Mouse (Mus musculus): ENCODE data around the gene Lgals2. TPM values are rescaled to one million over a fixed set of nuclear protein-coding genes. Genes with fewer than 3 reads are reported as not detected.
A peak's percentile ranks its signal among the peaks of the same experiment; 100 is the strongest.

Lgals2 gene
- polyA plus RNA-seq, 1 experiment, result 0.32 TPM

DNA sequence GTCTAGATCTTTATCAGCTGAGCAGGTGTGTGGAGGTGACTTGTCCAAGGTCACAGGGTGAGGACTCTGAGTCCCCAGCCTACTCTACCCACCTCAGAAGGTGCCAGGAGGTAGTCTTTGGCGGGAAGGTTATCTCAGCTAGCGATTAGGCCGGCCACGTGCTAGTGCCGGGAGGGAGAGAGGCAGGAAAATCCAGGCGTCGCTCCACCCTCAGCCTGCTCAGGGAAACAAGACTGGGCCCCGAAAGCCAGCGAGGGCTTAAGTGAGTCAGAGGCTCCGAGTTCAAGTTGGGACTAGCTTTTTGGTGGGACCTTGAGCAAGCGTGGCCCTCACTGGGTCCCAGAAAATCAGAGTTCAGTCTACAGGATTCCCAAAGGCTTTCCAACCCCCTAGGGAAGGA is 10.0 kb downstream of the Lgals2 start:
- H3K27me3 ChIP-seq (ENCODE audit: control insufficient read depth, insufficient read depth, low read length), result peaks cover 19% of the 10 kb centered on the region
- H3K4me1 ChIP-seq (ENCODE audit: control insufficient read depth, insufficient read depth, insufficient read length), result peaks cover 8% of the 10 kb centered on the region
- no peak overlapping the region for H3K4me3 ChIP-seq (ENCODE audit: extremely low read depth, insufficient read depth, insufficient read length)
- no peak overlapping the region for H3K27ac ChIP-seq (ENCODE audit: insufficient read depth, low read length)
- no peaks in the 10 kb centered on the region for H3K36me3 ChIP-seq (ENCODE audit: control insufficient read depth, insufficient read depth, low read length)
- DNase-seq (ENCODE audit: low read depth in 1 of 2, low spot score in 2 of 2), result no peak
- no peak for TF ChIP-seq CTCF (IDR thresholded peaks at IDR 0.05; ENCODE audit: extremely low read depth, insufficient read depth, insufficient read length, insufficient replicate concordance)
- TF ChIP-seq POLR2A (IDR thresholded peaks at IDR 0.05; ENCODE audit: low read depth, low read length), result no peak
- 82% methylated on average over 11 of the region's 11 CpGs for WGBS

DNA sequence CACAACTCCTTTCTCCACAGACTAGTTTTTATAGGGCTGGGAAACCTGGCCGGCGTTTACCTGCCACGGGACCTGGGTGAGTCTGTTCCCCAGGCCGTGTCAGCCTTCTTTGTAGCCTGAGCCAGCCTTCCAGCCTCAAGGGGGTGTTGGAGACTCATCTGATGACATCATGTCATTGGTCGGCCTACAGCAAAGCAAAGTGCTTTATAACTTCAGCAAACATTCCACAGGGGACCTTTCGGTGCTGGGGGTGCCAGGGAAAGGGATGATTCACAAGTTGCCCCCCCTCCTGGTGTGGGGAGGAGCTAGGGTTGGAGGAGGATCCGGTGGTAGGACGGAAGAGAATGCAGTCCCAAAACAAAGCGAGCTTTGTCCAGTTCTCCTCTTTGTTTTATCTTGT is 10.5 kb downstream of the Lgals2 start:
- TF ChIP-seq POLR2A (IDR thresholded peaks at IDR 0.05; ENCODE audit: low read depth, low read length), result no peak
- no peak for TF ChIP-seq CTCF (IDR thresholded peaks at IDR 0.05; ENCODE audit: extremely low read depth, insufficient read depth, insufficient read length, insufficient replicate concordance)
- 72% methylated on average over 9 of the region's 9 CpGs for WGBS
- no peak for DNase-seq (ENCODE audit: low read depth in 1 of 2, low spot score in 2 of 2)
- H3K36me3 ChIP-seq (ENCODE audit: control insufficient read depth, insufficient read depth, low read length), result no peaks in the 10 kb centered on the region
- H3K27me3 ChIP-seq (ENCODE audit: control insufficient read depth, insufficient read depth, low read length), result peaks cover 19% of the 10 kb centered on the region
- peaks cover 8% of the 10 kb centered on the region for H3K4me1 ChIP-seq (ENCODE audit: control insufficient read depth, insufficient read depth, insufficient read length)
- H3K27ac ChIP-seq (ENCODE audit: insufficient read depth, low read length), result no peak overlapping the region
- H3K4me3 ChIP-seq (ENCODE audit: extremely low read depth, insufficient read depth, insufficient read length), result no peak overlapping the region

DNA sequence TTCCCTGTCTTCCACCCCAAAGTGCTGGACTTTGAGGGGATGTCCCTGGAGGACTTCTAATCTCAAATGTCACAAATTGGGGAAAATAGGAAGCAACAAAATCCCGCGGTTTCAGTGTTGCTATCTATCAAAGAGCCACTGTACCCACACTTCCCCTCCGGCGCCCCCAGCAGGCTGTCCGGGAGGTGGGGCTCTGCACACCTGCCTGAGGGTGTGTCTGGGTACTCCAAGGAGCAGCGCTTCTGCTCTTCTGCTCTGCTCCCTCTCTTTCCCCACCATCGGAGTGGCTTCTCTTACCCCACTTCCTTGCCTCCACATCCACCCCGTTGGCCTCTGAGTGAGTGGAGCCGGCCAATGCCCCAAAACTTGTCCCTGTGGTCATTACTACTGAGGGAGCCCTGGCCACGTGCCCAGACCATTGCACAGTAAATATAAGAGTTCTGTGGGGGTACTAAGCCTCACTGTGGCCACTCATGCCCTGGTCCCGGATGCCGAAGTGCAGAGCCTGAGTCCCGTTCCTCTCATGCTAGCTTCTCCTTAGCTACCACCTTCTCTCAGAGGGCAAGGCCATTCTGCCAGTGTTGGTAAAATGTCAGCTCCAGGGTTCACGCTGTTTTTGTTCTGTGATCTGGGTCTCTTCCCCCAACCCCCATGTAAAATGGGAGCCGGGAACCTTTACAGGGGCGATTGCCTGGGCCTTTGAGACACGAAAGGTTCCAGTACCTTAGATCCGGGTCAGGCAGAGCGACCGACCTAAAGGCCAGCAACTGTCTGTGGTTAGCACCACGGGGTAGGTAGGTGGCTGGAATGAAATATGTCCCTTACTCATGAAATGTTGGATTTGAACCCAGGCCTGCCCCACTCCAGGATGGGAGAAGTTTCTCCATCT is 11.5 kb downstream of the Lgals2 start:
- H3K4me3 ChIP-seq (ENCODE audit: extremely low read depth, insufficient read depth, insufficient read length), result peak overlapping the region; percentile 55; the same call in 1 of the 2 replicates
- H3K27me3 ChIP-seq (ENCODE audit: control insufficient read depth, insufficient read depth, low read length), result peaks cover 19% of the 10 kb centered on the region
- DNase-seq (ENCODE audit: low read depth in 1 of 2, low spot score in 2 of 2), result no peak
- H3K4me1 ChIP-seq (ENCODE audit: control insufficient read depth, insufficient read depth, insufficient read length), result peaks cover 8% of the 10 kb centered on the region
- no peaks in the 10 kb centered on the region for H3K36me3 ChIP-seq (ENCODE audit: control insufficient read depth, insufficient read depth, low read length)
- H3K27ac ChIP-seq (ENCODE audit: insufficient read depth, low read length), result peak overlapping the region; percentile 78; the same call in 1 of the 2 replicates
- 30% methylated on average over 21 of the region's 21 CpGs for WGBS
- no peak for TF ChIP-seq POLR2A (IDR thresholded peaks at IDR 0.05; ENCODE audit: low read depth, low read length)
- TF ChIP-seq CTCF (IDR thresholded peaks at IDR 0.05; ENCODE audit: extremely low read depth, insufficient read depth, insufficient read length, insufficient replicate concordance), result no peak; the same call in 1 of the 2 replicates

DNA sequence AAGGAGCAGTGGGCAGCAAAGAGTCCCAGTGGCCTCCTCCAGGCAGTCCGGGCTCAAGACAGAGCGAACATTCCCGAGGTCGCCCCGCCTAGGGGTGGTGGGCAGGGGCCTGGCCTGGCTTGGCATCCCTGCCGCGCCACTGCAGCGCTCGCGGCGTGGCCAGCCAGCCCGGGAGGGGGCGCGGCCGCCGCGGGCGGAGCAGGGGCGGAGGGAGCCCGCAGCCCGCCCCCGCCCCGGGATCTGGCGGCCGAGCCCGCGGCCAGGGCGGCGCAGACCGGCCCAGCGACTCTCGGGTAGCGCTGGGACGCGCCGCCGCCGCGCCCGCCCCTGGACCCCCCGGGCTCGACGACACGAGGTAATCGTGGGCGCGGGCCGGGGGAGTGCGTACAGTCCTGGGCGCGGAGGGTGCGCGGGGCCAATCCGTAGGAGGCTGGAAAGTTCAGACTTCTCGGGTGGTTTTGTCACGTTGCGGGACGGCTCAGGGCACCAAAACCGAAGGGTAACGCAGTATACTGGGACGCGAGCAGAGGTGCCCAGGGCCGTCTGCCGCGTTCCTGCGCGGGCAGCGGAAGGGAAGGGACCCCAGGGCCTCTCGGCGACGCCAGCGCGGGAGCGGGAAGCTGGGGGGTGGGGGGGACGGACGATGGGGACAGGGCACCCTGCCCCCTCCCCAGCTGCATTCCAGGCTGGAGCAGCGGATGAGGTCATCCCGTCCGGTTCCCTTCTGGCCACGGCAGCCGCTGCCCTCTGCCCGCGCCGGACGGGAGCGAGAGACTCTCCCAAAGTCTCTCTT is 12.8 kb downstream of the Lgals2 start, which contains the start of gene Cdc42ep1:
Cdc42ep1 (plus strand) TSS at position 254 of the 793 bp plus-strand sequence.
- 3% methylated on average over 76 of the region's 86 CpGs for WGBS
- DNase-seq (ENCODE audit: low read depth in 1 of 2, low spot score in 2 of 2), result no peak
- Histone ChIP-seq H3K36me3 (ENCODE audit: control insufficient read depth, insufficient read depth, low read length) (no peaks in the 10 kb centered on the region), H3K27ac (ENCODE audit: insufficient read depth, low read length) (peak within 1 kb of the TSS; percentile 78), H3K4me1 (ENCODE audit: control insufficient read depth, insufficient read depth, insufficient read length) (peaks cover 8% of the 10 kb centered on the region), H3K27me3 (ENCODE audit: control insufficient read depth, insufficient read depth, low read length) (peaks cover 19% of the 10 kb centered on the region), H3K4me3 (ENCODE audit: extremely low read depth, insufficient read depth, insufficient read length) (peak within 1 kb of the TSS; percentile 55)
- no peak for TF ChIP-seq CTCF (IDR thresholded peaks at IDR 0.05; ENCODE audit: extremely low read depth, insufficient read depth, insufficient read length, insufficient replicate concordance)
- no peak for TF ChIP-seq POLR2A (IDR thresholded peaks at IDR 0.05; ENCODE audit: low read depth, low read length)

DNA sequence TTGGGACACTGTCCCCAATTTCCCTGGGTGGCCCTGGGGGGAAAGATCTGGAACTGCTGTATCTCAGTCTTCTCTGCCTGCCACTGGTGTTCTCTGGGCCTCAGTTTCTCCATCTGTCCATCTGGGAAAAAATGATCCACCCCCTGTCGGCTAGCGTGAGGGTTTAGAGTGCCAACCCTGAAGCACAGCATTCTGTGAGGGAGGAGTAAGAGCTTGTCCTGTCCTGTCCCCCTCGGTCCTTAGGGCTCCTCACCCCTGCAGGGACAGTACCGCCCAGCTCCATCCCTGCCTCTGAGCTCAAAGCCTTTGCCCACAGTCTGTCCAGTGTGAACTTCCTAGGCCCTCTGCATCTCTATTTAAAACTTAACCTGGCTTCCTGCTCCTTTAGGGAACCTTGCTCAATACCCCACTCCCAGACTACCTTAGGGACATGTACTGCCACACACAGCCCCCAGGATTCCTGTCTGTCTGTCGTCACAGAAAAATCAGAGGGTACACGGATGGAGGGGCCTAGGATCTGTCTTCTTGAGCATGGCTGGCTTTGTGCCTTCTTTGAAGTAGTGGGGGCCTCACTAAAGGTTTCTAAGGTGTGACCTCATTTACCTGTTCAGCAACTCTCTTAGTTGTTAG is 14.1 kb downstream of the Lgals2 start:
- no peak for DNase-seq (ENCODE audit: low read depth in 1 of 2, low spot score in 2 of 2)
- no peak overlapping the region for H3K27ac ChIP-seq (ENCODE audit: insufficient read depth, low read length)
- no peak for TF ChIP-seq POLR2A (IDR thresholded peaks at IDR 0.05; ENCODE audit: low read depth, low read length)
- TF ChIP-seq CTCF (IDR thresholded peaks at IDR 0.05; ENCODE audit: extremely low read depth, insufficient read depth, insufficient read length, insufficient replicate concordance), result no peak
- H3K4me1 ChIP-seq (ENCODE audit: control insufficient read depth, insufficient read depth, insufficient read length), result peaks cover 8% of the 10 kb centered on the region
- no peak overlapping the region for H3K4me3 ChIP-seq (ENCODE audit: extremely low read depth, insufficient read depth, insufficient read length)
- peaks cover 19% of the 10 kb centered on the region for H3K27me3 ChIP-seq (ENCODE audit: control insufficient read depth, insufficient read depth, low read length)
- no peaks in the 10 kb centered on the region for H3K36me3 ChIP-seq (ENCODE audit: control insufficient read depth, insufficient read depth, low read length)
- 89% methylated on average over 6 of the region's 6 CpGs for WGBS

DNA sequence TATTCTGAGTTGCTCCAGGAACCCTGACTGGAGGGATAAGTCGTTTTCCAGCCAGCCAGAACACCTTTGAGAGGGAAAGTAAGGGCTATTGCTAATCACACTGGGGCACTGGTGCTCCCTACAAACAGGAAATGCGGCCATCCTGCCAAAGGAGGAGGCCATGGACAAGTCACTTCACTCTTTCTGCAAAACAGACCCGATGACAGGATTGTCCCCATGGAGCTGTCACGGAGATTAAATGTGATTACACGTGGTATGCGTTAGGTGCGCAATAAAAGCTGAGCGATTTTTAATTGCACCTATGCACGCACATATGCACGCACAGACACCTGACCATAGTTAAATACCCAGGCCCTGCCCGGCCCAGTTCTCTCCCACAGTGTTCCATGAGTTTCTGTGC is 14.6 kb downstream of the Lgals2 start:
- WGBS, result 83% methylated on average over 11 of the region's 11 CpGs
- peaks cover 19% of the 10 kb centered on the region for H3K27me3 ChIP-seq (ENCODE audit: control insufficient read depth, insufficient read depth, low read length)
- TF ChIP-seq POLR2A (IDR thresholded peaks at IDR 0.05; ENCODE audit: low read depth, low read length) (no peak), CTCF (IDR thresholded peaks at IDR 0.05; ENCODE audit: extremely low read depth, insufficient read depth, insufficient read length, insufficient replicate concordance) (no peak)
- no peak overlapping the region for H3K4me3 ChIP-seq (ENCODE audit: extremely low read depth, insufficient read depth, insufficient read length)
- H3K36me3 ChIP-seq (ENCODE audit: control insufficient read depth, insufficient read depth, low read length), result no peaks in the 10 kb centered on the region
- no peak overlapping the region for H3K27ac ChIP-seq (ENCODE audit: insufficient read depth, low read length)
- peaks cover 11% of the 10 kb centered on the region for H3K4me1 ChIP-seq (ENCODE audit: control insufficient read depth, insufficient read depth, insufficient read length)
- no peak for DNase-seq (ENCODE audit: low read depth in 1 of 2, low spot score in 2 of 2)
